Mouse (Mus musculus): ENCODE results near the gene Acoxl. TPM values are rescaled to one million over a fixed set of nuclear protein-coding genes. Genes with fewer than 3 reads are reported as not detected.
A peak's percentile ranks its signal among the peaks of the same experiment; 100 is the strongest.

Gene Acoxl
- polyA plus RNA-seq, 1 experiment from 2014 or later: 0.28 TPM

DNA sequence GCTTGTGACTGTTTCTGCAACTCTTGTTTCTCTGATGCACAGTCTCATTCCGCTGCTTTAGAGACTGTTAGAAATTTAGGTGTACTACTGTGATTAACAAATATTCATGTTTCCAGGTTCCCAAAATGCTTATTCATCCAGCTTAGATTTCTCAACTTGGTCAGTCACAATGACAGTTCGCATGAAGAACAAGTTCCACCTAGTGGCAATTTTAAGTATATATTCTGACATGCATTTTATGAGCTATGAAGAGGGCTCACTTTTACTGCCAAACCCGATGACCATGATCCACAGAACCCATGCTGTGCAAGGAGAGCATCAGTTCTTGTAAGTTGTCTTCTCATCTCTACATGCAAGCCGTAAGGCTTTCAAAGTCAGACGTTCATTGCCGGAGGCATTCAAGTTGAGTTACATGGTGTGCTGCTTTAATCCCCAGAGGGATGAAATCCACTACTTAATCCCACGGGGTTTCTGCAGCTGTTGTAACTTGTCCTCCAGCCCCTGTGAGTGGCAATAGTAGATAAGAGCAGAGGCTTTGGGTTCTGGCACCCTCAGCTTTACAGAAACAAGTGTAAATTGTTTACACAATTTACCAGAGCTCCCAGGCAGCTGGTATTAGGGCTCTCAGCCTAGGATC lies 6.8 kb downstream of the Acoxl start:
- no peak for ATAC-seq (replicated peaks; ENCODE audit: insufficient number of reproducible peaks, insufficient read depth, low FRiP score, low read depth)
- no peak overlapping the region for H3K27ac ChIP-seq
- H3K4me1 ChIP-seq (replicated peaks): no peaks in the 10 kb centered on the region
- no peaks in the 10 kb centered on the region for H3K9me3 ChIP-seq (replicated peaks)
- peaks cover 46% of the 10 kb centered on the region for H3K27me3 ChIP-seq
- no peak overlapping the region for H3K4me3 ChIP-seq
- no peak overlapping the region for H3K4me2 ChIP-seq
- H3K9ac ChIP-seq: no peak overlapping the region
- no peaks in the 10 kb centered on the region for H3K36me3 ChIP-seq
- 35% methylated on average over 7 of the region's 7 CpGs for WGBS

DNA sequence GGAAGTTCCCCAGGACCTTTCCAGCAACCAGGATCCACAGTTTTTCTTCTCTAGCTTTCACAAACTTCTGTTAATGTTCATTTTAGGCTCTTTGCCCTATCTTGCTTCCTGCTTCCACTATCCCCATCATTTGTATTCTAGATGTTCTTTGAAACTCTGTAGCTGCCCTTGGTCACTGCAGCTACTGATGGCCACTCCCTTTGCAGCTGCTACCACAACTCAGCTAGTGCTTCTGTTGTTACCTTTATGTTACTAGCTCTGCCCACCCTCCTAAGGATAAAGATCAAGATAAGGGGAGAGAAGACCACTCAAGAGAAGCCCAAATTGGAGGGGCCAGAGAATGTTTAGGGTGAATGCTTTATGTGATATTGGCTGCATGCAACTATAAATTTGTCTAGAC lies 7.3 kb downstream of the Acoxl start:
- no peaks in the 10 kb centered on the region for H3K9me3 ChIP-seq (replicated peaks)
- no peak overlapping the region for H3K4me3 ChIP-seq
- no peak overlapping the region for H3K27ac ChIP-seq
- no peaks in the 10 kb centered on the region for H3K36me3 ChIP-seq
- ATAC-seq (replicated peaks; ENCODE audit: insufficient number of reproducible peaks, insufficient read depth, low FRiP score, low read depth): no peak
- peaks cover 43% of the 10 kb centered on the region for H3K27me3 ChIP-seq
- H3K4me2 ChIP-seq: no peak overlapping the region
- H3K4me1 ChIP-seq (replicated peaks): no peaks in the 10 kb centered on the region
- no peak overlapping the region for H3K9ac ChIP-seq

GRCm38 (mm10) chr2:127846571-127846970 lies 7.9 kb downstream of the Acoxl start:
- Histone ChIP-seq H3K4me2 (no peak overlapping the region), H3K9ac (no peak overlapping the region), H3K27ac (no peak overlapping the region), H3K4me1 (replicated peaks) (no peaks in the 10 kb centered on the region), H3K27me3 (peaks cover 38% of the 10 kb centered on the region), H3K36me3 (no peaks in the 10 kb centered on the region), H3K9me3 (replicated peaks) (no peaks in the 10 kb centered on the region), H3K4me3 (no peak overlapping the region)
- WGBS: 17% methylated on average over 1 of the region's 1 CpGs
- no peak for ATAC-seq (replicated peaks; ENCODE audit: insufficient number of reproducible peaks, insufficient read depth, low FRiP score, low read depth)

GRCm38 (mm10) chr2:127850371-127850770 lies 11.7 kb downstream of the Acoxl start:
- no peak overlapping the region for H3K4me2 ChIP-seq
- no peak for ATAC-seq (replicated peaks; ENCODE audit: insufficient number of reproducible peaks, insufficient read depth, low FRiP score, low read depth)
- 67% methylated on average over 2 of the region's 2 CpGs for WGBS
- no peaks in the 10 kb centered on the region for H3K9me3 ChIP-seq (replicated peaks)
- H3K27ac ChIP-seq: no peak overlapping the region
- no peaks in the 10 kb centered on the region for H3K36me3 ChIP-seq
- no peak overlapping the region for H3K4me3 ChIP-seq
- H3K9ac ChIP-seq: no peak overlapping the region
- peaks cover 20% of the 10 kb centered on the region for H3K27me3 ChIP-seq
- peaks cover 11% of the 10 kb centered on the region for H3K4me1 ChIP-seq (replicated peaks)

- H3K9me3 ChIP-seq (replicated peaks): no peaks in the 10 kb centered on the region
- H3K27me3 ChIP-seq: peaks cover 10% of the 10 kb centered on the region; the same call in 1 of the 2 replicates
- H3K4me3 ChIP-seq: no peak overlapping the region
- peak; percentile 99 for ATAC-seq (replicated peaks; ENCODE audit: insufficient number of reproducible peaks, insufficient read depth, low FRiP score, low read depth)
- H3K27ac ChIP-seq: peak overlapping the region; percentile 89
- 35% methylated on average over 4 of the region's 4 CpGs for WGBS
- peaks cover 11% of the 10 kb centered on the region for H3K4me1 ChIP-seq (replicated peaks)
- no peak overlapping the region for H3K4me2 ChIP-seq
- no peak overlapping the region for H3K9ac ChIP-seq
- no peaks in the 10 kb centered on the region for H3K36me3 ChIP-seq
Measured at GRCm38 (mm10) chr2:127854332-127854991, 15.8 kb downstream of the Acoxl start.

- 73% methylated on average over 4 of the region's 4 CpGs for WGBS
- Histone ChIP-seq H3K4me2 (no peak overlapping the region), H3K9ac (no peak overlapping the region), H3K27me3 (no peaks in the 10 kb centered on the region; the same call in 1 of the 2 replicates), H3K9me3 (replicated peaks) (no peaks in the 10 kb centered on the region), H3K27ac (no peak overlapping the region), H3K4me3 (no peak overlapping the region), H3K36me3 (no peaks in the 10 kb centered on the region), H3K4me1 (replicated peaks) (no peaks in the 10 kb centered on the region)
- ATAC-seq (replicated peaks; ENCODE audit: insufficient number of reproducible peaks, insufficient read depth, low FRiP score, low read depth): no peak
Measured at GRCm38 (mm10) chr2:127864381-127864780, 25.7 kb downstream of the Acoxl start.

GRCm38 (mm10) chr2:127881063-127881462 lies 42.4 kb downstream of the Acoxl start:
- ATAC-seq (replicated peaks; ENCODE audit: insufficient number of reproducible peaks, insufficient read depth, low FRiP score, low read depth): no peak
- WGBS: 75% methylated on average over 5 of the region's 5 CpGs
- H3K27me3 ChIP-seq: peaks cover 15% of the 10 kb centered on the region; the same call in 1 of the 2 replicates
- H3K4me2 ChIP-seq: no peak overlapping the region
- no peaks in the 10 kb centered on the region for H3K4me1 ChIP-seq (replicated peaks)
- no peaks in the 10 kb centered on the region for H3K9me3 ChIP-seq (replicated peaks)
- H3K9ac ChIP-seq: no peak overlapping the region
- no peak overlapping the region for H3K27ac ChIP-seq
- H3K36me3 ChIP-seq: no peaks in the 10 kb centered on the region
- H3K4me3 ChIP-seq: no peak overlapping the region

DNA sequence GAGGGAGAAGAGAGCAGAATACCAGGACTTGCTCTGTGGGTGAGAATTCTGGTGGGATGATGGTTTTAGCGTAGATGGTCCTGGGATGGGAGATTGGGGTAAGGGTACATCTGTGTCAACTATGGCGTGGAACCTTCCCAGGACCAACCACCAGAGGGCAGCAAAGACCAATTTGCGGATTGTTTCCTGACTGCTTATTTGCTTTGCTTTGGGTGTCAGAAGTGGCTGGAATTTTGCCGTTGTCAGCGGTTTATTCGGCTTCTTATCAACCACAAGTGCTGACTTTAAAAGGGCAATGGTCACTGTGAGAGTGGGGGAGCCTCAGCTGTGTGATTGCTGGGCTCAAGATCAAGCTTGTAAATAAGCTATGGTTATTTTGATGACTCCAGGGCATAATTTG lies 50.8 kb downstream of the Acoxl start:
- H3K9ac ChIP-seq: no peak overlapping the region
- no peak overlapping the region for H3K27ac ChIP-seq
- peaks cover 16% of the 10 kb centered on the region for H3K4me1 ChIP-seq (replicated peaks)
- WGBS: 3% methylated on average over 6 of the region's 6 CpGs
- H3K4me3 ChIP-seq: no peak overlapping the region
- H3K4me2 ChIP-seq: no peak overlapping the region
- H3K27me3 ChIP-seq: peaks cover 38% of the 10 kb centered on the region
- no peaks in the 10 kb centered on the region for H3K9me3 ChIP-seq (replicated peaks)
- ATAC-seq (replicated peaks; ENCODE audit: insufficient number of reproducible peaks, insufficient read depth, low FRiP score, low read depth): peak; percentile 64; the same call in 1 of the 2 replicates
- H3K36me3 ChIP-seq: no peaks in the 10 kb centered on the region

DNA sequence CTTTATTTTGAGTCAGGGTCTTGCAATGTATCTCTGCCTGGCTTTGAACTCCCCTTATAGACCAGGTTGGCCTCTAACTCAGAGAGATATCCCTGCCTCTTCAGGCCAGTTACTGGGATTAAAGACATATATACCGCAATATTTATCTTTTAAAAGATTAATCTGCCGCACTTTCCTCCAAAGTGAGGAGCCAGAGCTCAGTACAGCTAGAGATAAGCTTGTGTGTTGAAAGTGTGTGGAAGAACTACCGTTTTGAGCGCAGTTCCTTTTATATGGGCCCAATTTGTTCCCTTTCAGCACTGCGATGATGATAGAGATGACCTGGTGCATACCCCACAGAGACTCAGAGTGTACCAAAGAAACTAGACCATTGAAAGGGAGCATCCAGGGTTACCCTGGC lies 51.3 kb downstream of the Acoxl start:
- Histone ChIP-seq H3K4me3 (no peak overlapping the region), H3K9ac (no peak overlapping the region), H3K36me3 (no peaks in the 10 kb centered on the region), H3K27me3 (peaks cover 38% of the 10 kb centered on the region), H3K4me2 (no peak overlapping the region), H3K27ac (no peak overlapping the region), H3K9me3 (replicated peaks) (no peaks in the 10 kb centered on the region), H3K4me1 (replicated peaks) (peaks cover 16% of the 10 kb centered on the region)
- 69% methylated on average over 5 of the region's 5 CpGs for WGBS
- ATAC-seq (replicated peaks; ENCODE audit: insufficient number of reproducible peaks, insufficient read depth, low FRiP score, low read depth): no peak

- H3K4me3 ChIP-seq: no peak overlapping the region
- H3K27me3 ChIP-seq: peaks cover 37% of the 10 kb centered on the region
- 39% methylated on average over 8 of the region's 8 CpGs for WGBS
- H3K9me3 ChIP-seq (replicated peaks): no peaks in the 10 kb centered on the region
- H3K9ac ChIP-seq: no peak overlapping the region
- peaks cover 16% of the 10 kb centered on the region for H3K4me1 ChIP-seq (replicated peaks)
- no peak overlapping the region for H3K27ac ChIP-seq
- H3K36me3 ChIP-seq: no peaks in the 10 kb centered on the region
- no peak overlapping the region for H3K4me2 ChIP-seq
- ATAC-seq (replicated peaks; ENCODE audit: insufficient number of reproducible peaks, insufficient read depth, low FRiP score, low read depth): 0 out of 2 replicates have a peak, but pooled peaks have one; percentile 25
Measured at GRCm38 (mm10) chr2:127890526-127890925, 51.9 kb downstream of the Acoxl start.

- no peak overlapping the region for H3K27ac ChIP-seq
Measured at GRCm38 (mm10) chr2:127891056-127891455, 52.4 kb downstream of the Acoxl start.

DNA sequence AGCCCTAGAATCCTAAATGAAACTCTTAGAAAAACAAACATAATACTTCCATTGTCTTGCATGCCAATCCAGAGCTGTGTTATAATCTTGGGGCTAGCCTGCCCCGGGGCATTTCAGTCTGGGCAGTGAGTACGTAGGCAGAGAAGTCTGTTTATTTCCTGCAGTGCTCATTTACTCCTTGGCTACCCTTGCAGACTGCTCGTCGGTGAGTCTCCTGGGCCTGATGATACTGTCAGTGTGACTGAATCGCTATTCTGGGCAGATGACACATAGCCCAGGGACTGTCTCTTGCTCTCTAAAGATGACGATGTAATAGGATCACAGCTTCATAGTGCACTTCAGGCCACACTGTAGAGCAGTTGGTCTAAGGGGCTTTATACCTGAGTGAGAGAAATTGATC lies 56.2 kb downstream of the Acoxl start:
- 27% methylated on average over 6 of the region's 6 CpGs for WGBS

More at GRCm38 (mm10) chr2:127891056-127891455, 52.4 kb downstream of the Acoxl start:
- no peak overlapping the region for H3K4me3 ChIP-seq
- no peak overlapping the region for H3K9ac ChIP-seq
- no peak overlapping the region for H3K4me2 ChIP-seq
- no peak for ATAC-seq (replicated peaks; ENCODE audit: insufficient number of reproducible peaks, insufficient read depth, low FRiP score, low read depth)
- H3K4me1 ChIP-seq (replicated peaks): peaks cover 16% of the 10 kb centered on the region
- peaks cover 32% of the 10 kb centered on the region for H3K27me3 ChIP-seq
- WGBS: 87% methylated on average over 3 of the region's 3 CpGs
- no peaks in the 10 kb centered on the region for H3K36me3 ChIP-seq
- H3K9me3 ChIP-seq (replicated peaks): no peaks in the 10 kb centered on the region

More for the DNA sequence above, 56.2 kb downstream of the Acoxl start:
- Histone ChIP-seq H3K4me1 (replicated peaks) (peaks cover 12% of the 10 kb centered on the region), H3K9ac (no peak overlapping the region), H3K27me3 (0 out of 2 replicates have a peak, but pooled peaks cover 4% of the 10 kb centered on the region), H3K36me3 (no peaks in the 10 kb centered on the region), H3K4me2 (no peak overlapping the region), H3K9me3 (replicated peaks) (no peaks in the 10 kb centered on the region), H3K27ac (no peak overlapping the region), H3K4me3 (no peak overlapping the region)
- ATAC-seq (replicated peaks; ENCODE audit: insufficient number of reproducible peaks, insufficient read depth, low FRiP score, low read depth): 0 out of 2 replicates have a peak, but pooled peaks have one; percentile 18
